ENCODE assay signal across 22 mouse cellular contexts in genomic region chr9:27346541-27347269, GRCm38 (mm10). TPM values are rescaled to one million over a fixed set of nuclear protein-coding genes. Genes with fewer than 3 reads are reported as not detected.
A peak's percentile ranks its signal among the peaks of the same experiment; 100 is the strongest.
DNase-seq lines count a peak whose midpoint lies in the region; ATAC-seq and TF ChIP-seq lines count a peak whose summit lies in the region.
"Had no signal": no experiment of that assay in that cellular context is flagged by ENCODE, and none has a peak within 500 bp of the region (broad histone marks: within the 10 kb centered on the region; RNA-seq: fewer than 3 reads in every experiment).

No protein-coding gene starts in this region.

- H3K9ac ChIP-seq in forebrain, embryonic 14.5 days (ENCODE audit: low read length), result no peak overlapping the region
- no peak overlapping the region for H3K9ac ChIP-seq in hindbrain, embryonic 15.5 days
- H3K9ac ChIP-seq in midbrain, embryonic 16.5 days (ENCODE audit: low read depth, low read length), result no peak overlapping the region
- no peak overlapping the region for H3K9ac ChIP-seq in kidney, embryonic 15.5 days
- H3K9ac ChIP-seq: embryonic facial prominence, embryonic 12.5 days; heart, embryonic 12.5 days; limb, embryonic 12.5 days; liver, embryonic 14.5 days; stomach, embryonic 15.5 days had no signal

- no peak overlapping the region for H3K27ac ChIP-seq in forebrain, embryonic 14.5 days (ENCODE audit: low read depth, low read length)
- H3K27ac ChIP-seq in hindbrain, embryonic 15.5 days (replicated peaks), result peak overlapping the region; percentile 59
- no peak overlapping the region for H3K27ac ChIP-seq in midbrain, embryonic 16.5 days (ENCODE audit: low read length)
- H3K27ac ChIP-seq in thymus, adult 2 months (ENCODE audit: control insufficient read depth, insufficient read depth, low read length), result no peak overlapping the region
- H3K27ac ChIP-seq in kidney, embryonic 15.5 days, result no peak overlapping the region
- H3K27ac ChIP-seq: embryonic facial prominence, embryonic 12.5 days; gastrocnemius, adult 2 months; limb, embryonic 12.5 days; liver, embryonic 14.5 days; stomach, embryonic 15.5 days had no signal

- H3K27me3 ChIP-seq in forebrain, embryonic 14.5 days (replicated peaks; ENCODE audit: control insufficient read depth, insufficient read depth, low read length), result no peaks in the 10 kb centered on the region
- no peaks in the 10 kb centered on the region for H3K27me3 ChIP-seq in hindbrain, embryonic 15.5 days
- no peaks in the 10 kb centered on the region for H3K27me3 ChIP-seq in midbrain, embryonic 16.5 days (ENCODE audit: control insufficient read depth, insufficient read depth, low read depth, low read length)
- H3K27me3 ChIP-seq in thymus, adult 2 months (ENCODE audit: control insufficient read depth, insufficient read depth, low read length), result no peaks in the 10 kb centered on the region
- H3K27me3 ChIP-seq in kidney, embryonic 15.5 days, result no peaks in the 10 kb centered on the region
- H3K27me3 ChIP-seq: embryonic facial prominence, embryonic 12.5 days; heart, embryonic 12.5 days; limb, embryonic 12.5 days; Patski; stomach, embryonic 15.5 days had no signal

- TF ChIP-seq POLR2A in brain, embryonic 14.5 days (IDR thresholded peaks at IDR 0.05; ENCODE audit: borderline replicate concordance, extremely low read depth, insufficient read depth, insufficient read length, poor library complexity, severe bottlenecking), result no peak
- TF ChIP-seq POLR2A in thymus, adult 2 months (IDR thresholded peaks at IDR 0.05; ENCODE audit: control insufficient read depth, extremely low read depth, insufficient read depth, low read length, poor library complexity), result no peak

- TF ChIP-seq CTCF in brain, embryonic 14.5 days (IDR thresholded peaks at IDR 0.05; ENCODE audit: borderline replicate concordance, extremely low read depth, insufficient read depth, insufficient read length), result no peak
- no peak for TF ChIP-seq CTCF in thymus, adult 2 months (IDR thresholded peaks at IDR 0.05; ENCODE audit: borderline replicate concordance, control insufficient read depth, extremely low read depth, insufficient read depth, low read length, poor library complexity)

- H3K4me3 ChIP-seq in forebrain, embryonic 14.5 days (ENCODE audit: low read depth, low read length), result no peak overlapping the region
- H3K4me3 ChIP-seq in hindbrain, embryonic 15.5 days, result no peak overlapping the region
- H3K4me3 ChIP-seq in midbrain, embryonic 16.5 days (ENCODE audit: low read depth, low read length), result no peak overlapping the region
- no peak overlapping the region for H3K4me3 ChIP-seq in thymus, adult 2 months (ENCODE audit: control insufficient read depth, insufficient read depth, low read length)
- H3K4me3 ChIP-seq in kidney, embryonic 15.5 days (replicated peaks), result no peak overlapping the region
- H3K4me3 ChIP-seq: embryonic facial prominence, embryonic 12.5 days; gastrocnemius, adult 2 months; heart, embryonic 12.5 days; limb, embryonic 12.5 days; stomach, embryonic 15.5 days had no signal

- WGBS in forebrain, embryonic 14.5 days, result 23% methylated on average over 11 of the region's 11 CpGs
- 23% methylated on average over 11 of the region's 11 CpGs for WGBS in hindbrain, embryonic 15.5 days
- WGBS in midbrain, embryonic 16.5 days, result 27% methylated on average over 11 of the region's 11 CpGs
- WGBS in thymus, adult 2 months, result 88% methylated on average over 11 of the region's 11 CpGs
- 57% methylated on average over 11 of the region's 11 CpGs for WGBS in kidney, embryonic 15.5 days

- H3K36me3 ChIP-seq in forebrain, embryonic 14.5 days (ENCODE audit: control insufficient read depth, insufficient read depth, low read length), result peaks cover 43% of the 10 kb centered on the region
- peaks cover 30% of the 10 kb centered on the region; the same call in 1 of the 2 replicates for H3K36me3 ChIP-seq in hindbrain, embryonic 15.5 days
- peaks cover 12% of the 10 kb centered on the region for H3K36me3 ChIP-seq in midbrain, embryonic 16.5 days (ENCODE audit: control insufficient read depth, insufficient read depth, low read length)
- no peaks in the 10 kb centered on the region for H3K36me3 ChIP-seq in thymus, adult 2 months (ENCODE audit: control insufficient read depth, insufficient read depth, low read length)
- no peaks in the 10 kb centered on the region for H3K36me3 ChIP-seq in kidney, embryonic 15.5 days
- H3K36me3 ChIP-seq: embryonic facial prominence, embryonic 12.5 days; heart, embryonic 12.5 days; limb, embryonic 12.5 days; stomach, embryonic 15.5 days had no signal

- H3K9me3 ChIP-seq in forebrain, embryonic 14.5 days (replicated peaks; ENCODE audit: control insufficient read depth, low read length), result no peaks in the 10 kb centered on the region
- no peaks in the 10 kb centered on the region for H3K9me3 ChIP-seq in hindbrain, embryonic 15.5 days
- H3K9me3 ChIP-seq in midbrain, embryonic 16.5 days (replicated peaks; ENCODE audit: control insufficient read depth, low read length, poor library complexity, severe bottlenecking), result no peaks in the 10 kb centered on the region
- no peaks in the 10 kb centered on the region for H3K9me3 ChIP-seq in kidney, embryonic 15.5 days (replicated peaks)
- H3K9me3 ChIP-seq: embryonic facial prominence, embryonic 12.5 days; heart, embryonic 12.5 days; limb, embryonic 12.5 days; stomach, embryonic 15.5 days had no signal

- no peak overlapping the region for H3K4me2 ChIP-seq in forebrain, embryonic 14.5 days (ENCODE audit: low read length)
- H3K4me2 ChIP-seq in hindbrain, embryonic 15.5 days, result no peak overlapping the region
- H3K4me2 ChIP-seq in midbrain, embryonic 16.5 days (ENCODE audit: low read length), result no peak overlapping the region
- H3K4me2 ChIP-seq in kidney, embryonic 15.5 days, result no peak overlapping the region
- H3K4me2 ChIP-seq: embryonic facial prominence, embryonic 12.5 days; heart, embryonic 12.5 days; limb, embryonic 12.5 days; stomach, embryonic 15.5 days had no signal

- DNase-seq in brain, embryonic 14.5 days (ENCODE audit: low read depth), result peak; percentile 86
- peak; percentile 78 for DNase-seq in forebrain, embryonic 14.5 days (ENCODE audit: low spot score)
- no peak for DNase-seq in gastrocnemius, postnatal 25 days
- DNase-seq in thymus, adult 2 months, result no peak
- DNase-seq: B cell, adult 2 months; gastrocnemius, adult 2 months; heart, postnatal 36 days; kidney, adult 2 months; spleen, adult 18-20 months; thymus, postnatal 25 days had no signal

- peaks cover 7% of the 10 kb centered on the region for H3K4me1 ChIP-seq in forebrain, embryonic 14.5 days (ENCODE audit: control insufficient read depth, insufficient read depth, low read length)
- peaks cover 9% of the 10 kb centered on the region; the same call in 1 of the 2 replicates for H3K4me1 ChIP-seq in hindbrain, embryonic 15.5 days (replicated peaks)
- H3K4me1 ChIP-seq in midbrain, embryonic 16.5 days (ENCODE audit: control insufficient read depth, insufficient read depth, low read length), result no peaks in the 10 kb centered on the region
- H3K4me1 ChIP-seq in thymus, adult 2 months (replicated peaks; ENCODE audit: control insufficient read depth, insufficient read depth, low read length), result no peaks in the 10 kb centered on the region
- H3K4me1 ChIP-seq in kidney, embryonic 15.5 days, result no peaks in the 10 kb centered on the region
- H3K4me1 ChIP-seq: embryonic facial prominence, embryonic 12.5 days; heart, embryonic 12.5 days; limb, embryonic 12.5 days; stomach, embryonic 15.5 days had no signal

- peak; percentile 86 for ATAC-seq in forebrain, embryonic 14.5 days
- ATAC-seq in hindbrain, embryonic 15.5 days (ENCODE audit: low FRiP score, low read depth), result peak; percentile 72
- ATAC-seq in midbrain, embryonic 16.5 days, result peak; percentile 61; the same call in 1 of the 2 replicates
- no peak for ATAC-seq in kidney, embryonic 15.5 days (replicated peaks; ENCODE audit: low FRiP score)
- ATAC-seq: lung, postnatal 0 days; Patski had no signal

RNA-seq across cellular contexts. Expression of gene Igsf9b, which starts 47.7 kb away (rescaled TPM):
- polyA plus RNA-seq in brain, embryonic 14.5 days (2012; rRNA removed), result 5.9 and 11.6 TPM in 2 replicates
- 5.1 and 7.5 TPM in 2 replicates for polyA plus RNA-seq in forebrain, embryonic 14.5 days (2014; fragmentation: Nextera tagmentation; extraction: Ambion mirVana)
- 23.2 and 25.4 TPM in 2 replicates for polyA plus RNA-seq in hindbrain, embryonic 15.5 days (2015; fragmentation: Nextera tagmentation; extraction: Ambion mirVana)
- polyA plus RNA-seq in midbrain, embryonic 16.5 days (2015; fragmentation: Nextera tagmentation; extraction: Ambion mirVana), result 21.9 and 22.8 TPM in 2 replicates
- total RNA-seq in gastrocnemius, postnatal 25 days (2021), result 1 to 10 TPM; 2.0 to 5.8 TPM
- 0.87 and 1.0 TPM in 2 replicates for polyA plus RNA-seq in thymus, adult 2 months (2012; rRNA removed)
- polyA plus RNA-seq in kidney, embryonic 15.5 days (2015; fragmentation: Nextera tagmentation; extraction: Ambion mirVana), result 2.5 and 2.7 TPM in 2 replicates
- total RNA-seq: megakaryocyte-erythroid progenitor cell, adult 5-6 weeks had no signal

RNA-seq across cellular contexts. Expression of gene Spata19, which starts 49.9 kb away (rescaled TPM):
- 0.14 TPM in 1 of 2 replicates, not detected in the other for polyA plus RNA-seq in brain, embryonic 14.5 days (2012; rRNA removed)
- polyA plus RNA-seq in forebrain, embryonic 14.5 days (2014; fragmentation: Nextera tagmentation; extraction: Ambion mirVana), result 0.27 TPM in 1 of 2 replicates, not detected in the other
- polyA plus RNA-seq in hindbrain, embryonic 15.5 days (2015; fragmentation: Nextera tagmentation; extraction: Ambion mirVana), result not detected in 2 replicates
- not detected in 2 replicates for polyA plus RNA-seq in midbrain, embryonic 16.5 days (2015; fragmentation: Nextera tagmentation; extraction: Ambion mirVana)
- total RNA-seq in gastrocnemius, postnatal 25 days (2021), result not detected
- 0.43 TPM in 1 of 2 replicates, not detected in the other for polyA plus RNA-seq in thymus, adult 2 months (2012; rRNA removed)
- not detected in 2 replicates for polyA plus RNA-seq in kidney, embryonic 15.5 days (2015; fragmentation: Nextera tagmentation; extraction: Ambion mirVana)
- total RNA-seq: adrenal gland, postnatal 4 days; gastrocnemius, adult 2 months; heart, postnatal 36 days; megakaryocyte-erythroid progenitor cell, adult 5-6 weeks had no signal
- polyA plus RNA-seq: embryonic facial prominence, embryonic 12.5 days; heart, embryonic 12.5 days; kidney, adult 2 months; limb, embryonic 12.5 days; liver, embryonic 14.5 days; lung, postnatal 0 days; Patski; stomach, embryonic 15.5 days had no signal

Comparison
In these comparisons a context has a peak if more than half of its experiments do, and no peak if none do; other contexts are left out.
1. DNase-seq: peak in brain, embryonic 14.5 days (single experiment) and forebrain, embryonic 14.5 days (single experiment); none in gastrocnemius, postnatal 25 days (single experiment) and thymus, adult 2 months (single experiment).